Mouse (Mus musculus) spleen, adult 2 months (tissue): ENCODE measurements around the gene Cemip. TPM values are rescaled to one million over a fixed set of nuclear protein-coding genes. Genes with fewer than 3 reads are reported as not detected.
A peak's percentile ranks its signal among the peaks of the same experiment; 100 is the strongest.
"Not testable (repeated sequence)": the region's sequence is repeated elsewhere in the genome, so short reads cannot be mapped to it uniquely, and the experiment has no call there.

ENCODE experiments used
- DNase-seq, 2 experiments: peaks; one replicate each; pipeline versions ENCODE4 v3.0.0 to v3.0.0-alpha.2; 2012 to 2021; ENCODE audit warnings: low spot score in 2 of 2, low read depth in 1 of 2
- H3K27ac ChIP-seq: fragments of 200-500 bp; 2 replicates; pipeline ENCODE4 v1.5.1; 2012; ENCODE audit warnings: low read length, inconsistent platforms; ENCODE audit not compliant: insufficient read depth
- H3K27me3 ChIP-seq: fragments of 200-500 bp; 2 replicates; pipeline ENCODE4 v1.6.1; 2012; ENCODE audit warnings: mild to moderate bottlenecking, moderate library complexity, low read length, inconsistent platforms; ENCODE audit not compliant: control insufficient read depth, insufficient read depth
- H3K36me3 ChIP-seq: fragments of 200-500 bp; 2 replicates; pipeline ENCODE4 v1.6.1; 2012; ENCODE audit warnings: mild to moderate bottlenecking, low read length, inconsistent platforms; ENCODE audit not compliant: control insufficient read depth, insufficient read depth
- H3K4me1 ChIP-seq: fragments of 200-500 bp; 2 replicates; pipeline ENCODE4 v1.6.1; 2011; ENCODE audit warnings: inconsistent platforms; ENCODE audit not compliant: control insufficient read depth, insufficient read depth, insufficient read length
- H3K4me3 ChIP-seq: fragments of 200-500 bp; 2 replicates; pipeline ENCODE4 v1.5.1; 2011; ENCODE audit warnings: mild to moderate bottlenecking, inconsistent platforms; ENCODE audit not compliant: insufficient read depth, insufficient read length; ENCODE audit errors: extremely low read depth
- CTCF ChIP-seq: fragments of 200-500 bp; IDR thresholded peaks from 2 replicates; pipeline ENCODE4 v1.5.1; 2011; ENCODE audit warnings: mild to moderate bottlenecking, inconsistent platforms; ENCODE audit not compliant: insufficient read depth, insufficient read length, insufficient replicate concordance; ENCODE audit errors: extremely low read depth
- POLR2A ChIP-seq: fragments of 200-500 bp; IDR thresholded peaks from 2 replicates; pipeline ENCODE4 v1.6.1; 2011; ENCODE audit warnings: low read depth, low read length, inconsistent platforms
- WGBS: fragments of 180-500 bp; shearing (Covaris S2); methylation state at CpG from one replicate; pipeline ENCODE4 v1.1.7; 2018; 5-methylcytosine and 5-hydroxymethylcytosine counted together
- polyA plus RNA-seq: library from polyadenylated mRNA; depleted of rRNA; stranded (reverse); fragments of >200 nt; gene quantifications from 2 replicates; pipeline ENCODE4 v1.2.3, GENCODE M21; 2012

The Cemip gene
- polyA plus RNA-seq, 1 experiment, result 2.4 TPM

DNA sequence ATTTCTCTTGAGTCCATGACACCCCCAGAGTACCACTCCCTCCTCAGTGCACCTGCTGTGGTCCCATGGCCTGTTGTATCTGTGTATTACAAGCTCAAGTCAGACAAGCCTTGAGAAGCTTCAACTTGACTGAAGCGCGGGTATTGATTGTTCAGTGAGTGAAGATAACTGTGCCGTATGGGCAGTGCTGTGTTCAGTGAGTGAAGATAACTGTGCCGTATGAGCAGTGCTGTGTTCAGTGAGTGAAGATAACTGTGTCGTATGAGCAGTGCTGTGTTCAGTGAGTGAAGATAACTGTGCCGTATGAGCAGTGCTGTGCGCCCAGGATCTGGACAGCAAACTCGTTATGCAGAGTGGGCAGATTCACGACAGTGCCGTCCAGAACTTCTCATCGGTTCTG is 188.0 kb downstream of the Cemip start:
- Histone ChIP-seq H3K27me3 (no peaks in the 10 kb centered on the region), H3K4me1 (no peaks in the 10 kb centered on the region), H3K36me3 (peaks cover 24% of the 10 kb centered on the region), H3K27ac (no peak overlapping the region), H3K4me3 (no peak overlapping the region)
- TF ChIP-seq CTCF (no peak), POLR2A (no peak)
- no peak for DNase-seq
- WGBS, result 84% methylated on average over 11 of the region's 11 CpGs

DNA sequence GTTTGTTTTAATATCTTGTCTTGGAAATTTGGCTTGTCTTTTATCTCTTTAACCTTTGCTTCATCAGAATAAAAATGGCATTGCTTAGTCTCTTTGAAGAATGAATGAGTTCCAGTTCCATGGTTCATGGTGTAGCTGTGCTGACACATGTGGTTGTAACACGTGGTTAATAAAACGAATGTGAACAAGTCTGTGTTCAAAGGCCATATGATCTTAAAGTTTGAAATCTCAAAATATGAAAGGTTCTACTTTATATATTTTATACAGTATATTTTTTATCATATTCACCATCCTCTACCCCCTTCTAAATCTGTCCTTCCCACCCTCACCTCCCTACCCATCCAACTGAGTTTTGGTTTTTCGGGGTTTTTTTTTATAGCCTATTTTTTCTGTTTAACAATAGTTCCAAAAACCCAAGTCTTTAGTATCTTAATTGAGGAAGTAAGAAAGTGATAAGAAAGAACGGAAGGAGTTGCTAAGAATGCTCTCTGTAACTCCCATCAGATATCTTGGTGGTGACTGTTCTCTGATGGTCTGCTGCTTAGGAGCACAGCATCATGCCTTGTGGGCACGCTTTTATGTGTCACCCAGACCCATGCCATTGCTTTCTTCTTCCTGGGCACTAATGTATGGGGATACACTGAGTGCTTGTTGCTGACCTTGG is 190.1 kb downstream of the Cemip start:
- H3K36me3 ChIP-seq, result peaks cover 24% of the 10 kb centered on the region
- no peak overlapping the region for H3K4me3 ChIP-seq
- no peaks in the 10 kb centered on the region for H3K27me3 ChIP-seq
- 76% methylated on average over 5 of the region's 5 CpGs for WGBS
- DNase-seq, result no peak
- H3K4me1 ChIP-seq, result no peaks in the 10 kb centered on the region; the same call in 1 of the 2 replicates
- TF ChIP-seq POLR2A, result no peak
- TF ChIP-seq CTCF, result no peak
- no peak overlapping the region for H3K27ac ChIP-seq

DNA sequence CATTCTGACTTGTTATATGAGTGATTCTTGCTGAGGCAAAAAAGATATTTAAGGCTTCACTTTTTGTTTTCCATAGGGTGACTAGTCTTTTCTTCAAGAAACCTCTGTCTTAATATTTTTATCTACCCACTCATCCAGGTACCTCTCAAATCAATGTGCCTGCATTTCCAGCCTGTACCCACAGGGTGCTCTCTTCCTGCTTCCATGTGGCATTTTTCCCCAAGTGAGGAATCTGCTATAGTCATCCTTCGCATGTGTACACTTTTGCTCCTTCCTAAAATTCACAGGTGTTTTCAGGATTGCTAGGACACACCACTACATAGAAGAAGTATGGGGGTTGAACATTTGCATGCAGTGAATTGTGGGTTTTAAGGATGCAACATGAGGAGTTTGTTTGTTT is 192.0 kb downstream of the Cemip start:
- 93% methylated on average over 1 of the region's 1 CpGs for WGBS
- H3K27ac ChIP-seq, result no peak overlapping the region
- TF ChIP-seq CTCF (no peak), POLR2A (no peak)
- H3K4me3 ChIP-seq, result no peak overlapping the region
- H3K36me3 ChIP-seq, result peaks cover 20% of the 10 kb centered on the region
- no peak for DNase-seq
- no peaks in the 10 kb centered on the region; the same call in 1 of the 2 replicates for H3K4me1 ChIP-seq
- no peaks in the 10 kb centered on the region for H3K27me3 ChIP-seq

GRCm38 (mm10) chr7:83892333-83892669 is 194.0 kb downstream of the Cemip start:
- Histone ChIP-seq H3K4me1 (no peaks in the 10 kb centered on the region; the same call in 1 of the 2 replicates), H3K4me3 (peak overlapping the region; percentile 85)

DNA sequence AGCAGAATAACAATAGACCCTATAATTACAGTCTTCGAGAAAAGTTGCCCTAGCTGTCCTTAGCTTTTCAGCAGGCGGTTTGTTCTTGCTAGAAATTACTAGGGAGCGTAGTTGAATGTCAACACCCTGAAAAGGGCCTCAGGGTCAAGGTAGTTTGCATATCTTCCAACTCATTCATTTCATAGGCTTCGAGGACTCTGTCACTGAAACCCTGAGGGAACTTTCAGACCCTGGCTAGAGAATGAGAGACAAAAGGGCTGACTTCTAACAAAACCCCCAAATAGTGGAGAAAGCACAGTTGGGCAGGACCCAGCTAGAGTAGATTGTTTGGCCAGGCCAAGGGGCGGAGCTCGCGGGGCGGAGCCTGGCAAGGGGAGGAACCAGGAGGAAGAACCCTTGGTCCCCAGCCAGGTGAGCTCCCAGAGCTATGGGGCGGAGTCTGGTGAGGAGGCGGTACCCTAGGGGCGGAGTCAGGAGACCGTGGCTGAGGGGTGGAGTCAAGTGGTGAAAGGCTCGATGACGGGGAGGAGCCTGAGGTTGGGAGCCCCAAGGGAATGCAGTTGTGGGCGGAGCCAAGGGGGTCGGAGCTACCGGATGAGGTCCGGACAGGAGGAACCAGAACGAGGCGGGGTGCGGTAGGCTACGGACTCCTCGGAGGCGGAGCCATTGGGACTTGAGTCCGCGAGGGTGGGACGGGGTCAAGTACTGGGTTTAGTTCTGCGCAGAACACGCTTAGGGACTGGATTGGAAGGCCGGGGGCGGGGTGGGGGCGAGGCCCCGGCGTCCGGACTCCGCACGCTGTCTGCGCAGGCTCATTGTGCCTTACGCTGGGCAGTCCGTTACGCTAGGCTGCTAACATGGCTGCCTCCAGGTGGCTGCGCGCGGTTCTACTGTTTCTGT is 194.6 kb downstream of the Cemip start:
- TF ChIP-seq CTCF, result no peak
- TF ChIP-seq POLR2A, result peak; percentile 66

More at GRCm38 (mm10) chr7:83892333-83892669, 194.0 kb downstream of the Cemip start:
- Histone ChIP-seq H3K27ac (peak overlapping the region; percentile 57), H3K27me3 (no peaks in the 10 kb centered on the region), H3K36me3 (peaks cover 7% of the 10 kb centered on the region; the same call in 1 of the 2 replicates)
- DNase-seq, result no peak
- TF ChIP-seq CTCF, result no peak
- no peak for TF ChIP-seq POLR2A
- WGBS, result under 1% methylated on average over 21 of the region's 21 CpGs

GRCm38 (mm10) chr7:83889946-83890345 is 196.4 kb downstream of the Cemip start:
- H3K4me1 ChIP-seq, H3K27me3 ChIP-seq, DNase-seq, H3K36me3 ChIP-seq, H3K27ac ChIP-seq, H3K4me3 ChIP-seq: not testable (repeated sequence)
- WGBS, result 91% methylated on average over 5 of the region's 5 CpGs

More for the DNA sequence above, 194.6 kb downstream of the Cemip start:
- Histone ChIP-seq H3K4me1 (no peaks in the 10 kb centered on the region; the same call in 1 of the 2 replicates), H3K27ac (peak overlapping the region; percentile 57), H3K36me3 (peaks cover 5% of the 10 kb centered on the region; the same call in 1 of the 2 replicates), H3K4me3 (peak overlapping the region; percentile 85), H3K27me3 (no peaks in the 10 kb centered on the region)
- WGBS, result 4% methylated on average over 44 of the region's 44 CpGs
- peak; percentile 98 to 100 for DNase-seq

DNA sequence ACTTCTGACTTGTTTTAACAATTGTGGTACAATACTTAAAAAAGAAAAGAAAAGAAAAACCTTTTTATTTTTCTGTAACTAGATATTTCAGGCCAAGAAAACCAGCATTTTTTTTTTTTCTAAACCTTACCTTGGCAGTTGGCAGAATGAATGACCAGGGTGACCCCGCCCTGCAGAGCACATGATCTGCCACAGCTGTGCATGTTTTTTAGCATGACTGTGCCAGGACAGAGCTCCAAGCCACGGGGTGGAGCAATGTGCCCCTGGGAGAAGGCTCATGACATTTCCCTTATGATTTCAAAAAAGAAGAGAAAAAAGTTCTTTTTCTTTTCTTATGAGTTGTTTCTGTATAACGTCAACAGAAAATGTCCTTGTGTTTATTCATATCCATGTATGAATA is 196.9 kb downstream of the Cemip start:
- no peak for TF ChIP-seq POLR2A
- TF ChIP-seq CTCF, result no peak
- DNase-seq, result no peak

More for the DNA sequence above, 196.9 kb downstream of the Cemip start:
- no peaks in the 10 kb centered on the region for H3K36me3 ChIP-seq
- WGBS, result 31% methylated on average over 3 of the region's 3 CpGs
- H3K4me3 ChIP-seq, result no peak overlapping the region
- no peaks in the 10 kb centered on the region; the same call in 1 of the 2 replicates for H3K4me1 ChIP-seq
- H3K27me3 ChIP-seq, result no peaks in the 10 kb centered on the region
- H3K27ac ChIP-seq, result no peak overlapping the region
